Mouse (Mus musculus): ENCODE measurements around the gene Ankrd17. TPM values are rescaled to one million over a fixed set of nuclear protein-coding genes. Genes with fewer than 3 reads are reported as not detected.

Ankrd17 gene
- 38.6 TPM for polyA plus RNA-seq (2014; fragmentation: Illumina TruSeq; extraction: RNeasy Lipid Tissue Mini Kit (QIAGEN cat#74804); ENCODE audit: low read depth, low replicate concordance)

GRCm38 (mm10) chr5:90366121-90367066 is at the start of gene Ankrd17:
TSS of gene Ankrd17 (minus strand) at chr5:90366577.

GRCm38 (mm10) chr5:90367067-90367303 is 608 bp upstream of the Ankrd17 start, which contains the start of gene Gm9958:
TSS of gene Gm9958 (plus strand) at chr5:90367204.

GRCm38 (mm10) chr5:90223534-90224381 is 142.6 kb downstream of the Ankrd17 start, which contains the start of gene Cox18:
TSS of gene Cox18 (minus strand) at chr5:90224001.

Other genes starting within 250 kb of the Ankrd17 start
- gene Cox18, start 142.6 kb downstream of the Ankrd17 start, polyA plus RNA-seq (2014; fragmentation: Illumina TruSeq; extraction: RNeasy Lipid Tissue Mini Kit (QIAGEN cat#74804); ENCODE audit: low read depth, low replicate concordance), result 11.6 TPM
- 0.73 TPM for gene Gm9958, start 627 bp upstream of the Ankrd17 start, polyA plus RNA-seq (2014; fragmentation: Illumina TruSeq; extraction: RNeasy Lipid Tissue Mini Kit (QIAGEN cat#74804); ENCODE audit: low read depth, low replicate concordance)
- gene Alb, start 94.3 kb upstream of the Ankrd17 start, polyA plus RNA-seq (2014; fragmentation: Illumina TruSeq; extraction: RNeasy Lipid Tissue Mini Kit (QIAGEN cat#74804); ENCODE audit: low read depth, low replicate concordance), result 58.7 TPM
- gene Afp, start 124.2 kb upstream of the Ankrd17 start, polyA plus RNA-seq (2014; fragmentation: Illumina TruSeq; extraction: RNeasy Lipid Tissue Mini Kit (QIAGEN cat#74804); ENCODE audit: low read depth, low replicate concordance), result not detected
- gene Afm, start 152.4 kb upstream of the Ankrd17 start, polyA plus RNA-seq (2014; fragmentation: Illumina TruSeq; extraction: RNeasy Lipid Tissue Mini Kit (QIAGEN cat#74804); ENCODE audit: low read depth, low replicate concordance), result not detected
- not detected for gene 5830473C10Rik, start 194.5 kb upstream of the Ankrd17 start, polyA plus RNA-seq (2014; fragmentation: Illumina TruSeq; extraction: RNeasy Lipid Tissue Mini Kit (QIAGEN cat#74804); ENCODE audit: low read depth, low replicate concordance)

All from heart, adult 10 weeks (tissue).